Comparison of ENCODE assay signal across 8 mouse cellular contexts in genomic region chr2:13290661-13291060, GRCm38 (mm10).
DNase-seq lines count a peak whose midpoint lies in the region.

No protein-coding gene starts in this region.

- peak; percentile 42 for DNase-seq in kidney, adult 9 months
- DNase-seq in kidney, adult 18-20 months = no peak
- DNase-seq in ES-CJ7 (ENCODE audit: low read depth, low spot score) = peak; percentile 24
- DNase-seq in embryo, embryonic 9.5 days (ENCODE audit: extremely low spot score) = peak; percentile 39
- DNase-seq in mesoderm, embryonic 11.5 days (ENCODE audit: low read depth, low spot score) = peak; percentile 66
- no peak for DNase-seq in urinary bladder, postnatal 25 days (ENCODE audit: low spot score)
- no peak for DNase-seq in ovary, adult 18-20 months (ENCODE audit: low spot score)
- DNase-seq in frontal cortex, postnatal 14 days (ENCODE audit: low spot score in 2 of 2) = no peak

Comparison
In these comparisons a context has a peak if more than half of its experiments do, and no peak if none do; other contexts are left out.
1. DNase-seq: peak in kidney, adult 9 months (single experiment), ES-CJ7 (single experiment), embryo, embryonic 9.5 days (single experiment) and mesoderm, embryonic 11.5 days (single experiment); none in kidney, adult 18-20 months (single experiment), urinary bladder, postnatal 25 days (single experiment), ovary, adult 18-20 months (single experiment) and frontal cortex, postnatal 14 days (0 of 2).